Mouse (Mus musculus) spleen, adult 18-20 months (tissue): Measurements from ENCODE around the gene Sh3rf3.
A peak's percentile ranks its signal among the peaks of the same experiment; 100 is the strongest.
"Not testable (repeated sequence)": the region's sequence is repeated elsewhere in the genome, so short reads cannot be mapped to it uniquely, and the experiment has no call there.

Experiments used
- DNase-seq, 2 experiments: peaks; one replicate each; pipeline ENCODE4 v3.0.0; 2022; ENCODE audit warnings: mixed read lengths in 2 of 2

Gene Sh3rf3

GRCm38 (mm10) chr10:58991611-58992010 is 178.5 kb downstream of the Sh3rf3 start:
- no peak for DNase-seq

GRCm38 (mm10) chr10:58994726-58995125 is 181.6 kb downstream of the Sh3rf3 start:
- DNase-seq: no peak

DNA sequence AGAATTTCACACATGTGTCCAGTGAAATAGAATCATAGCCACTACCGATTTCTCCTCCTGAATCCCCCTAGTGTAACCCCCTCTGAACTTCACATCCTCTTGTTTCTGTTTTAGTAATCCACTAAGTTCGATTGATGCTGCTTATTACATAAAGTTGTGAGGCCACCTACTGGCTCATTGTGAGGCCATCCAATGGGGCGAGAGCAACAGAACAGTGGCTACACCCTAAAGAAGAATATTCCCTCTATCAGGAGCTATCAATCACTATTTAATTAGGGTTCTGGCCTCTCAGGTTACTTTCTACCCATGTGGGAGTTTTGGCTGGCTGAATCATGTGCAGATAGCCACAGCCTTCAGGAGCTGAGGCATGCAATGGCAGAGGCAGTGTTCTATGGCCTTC is 182.0 kb downstream of the Sh3rf3 start:
- DNase-seq: no peak

- no peak for DNase-seq
Measured at GRCm38 (mm10) chr10:59002361-59002760, 189.2 kb downstream of the Sh3rf3 start.

- DNase-seq: no peak
Measured at GRCm38 (mm10) chr10:59011415-59011814, 198.3 kb downstream of the Sh3rf3 start.

DNA sequence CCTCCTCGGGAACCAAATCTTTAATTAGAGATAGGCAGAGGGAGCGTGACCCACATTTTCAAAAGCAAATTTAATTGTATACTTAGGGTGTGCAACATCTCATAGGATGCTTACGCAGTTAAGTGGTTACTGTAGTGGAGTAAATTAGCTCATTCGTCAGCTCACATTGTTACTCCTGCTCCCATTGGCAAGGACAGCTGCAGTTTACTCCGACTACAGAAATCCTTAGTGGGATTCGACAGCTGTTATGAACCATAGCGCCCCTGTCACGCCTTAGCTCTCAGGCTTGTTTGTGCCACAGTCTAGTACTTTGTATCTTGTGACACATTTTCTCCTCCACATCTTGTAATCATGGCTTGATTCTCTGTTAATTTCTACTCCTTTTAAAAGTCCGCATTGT is 200.5 kb downstream of the Sh3rf3 start:
- DNase-seq: no peak

GRCm38 (mm10) chr10:59019302-59019973 is 206.3 kb downstream of the Sh3rf3 start:
- no peak for DNase-seq

DNA sequence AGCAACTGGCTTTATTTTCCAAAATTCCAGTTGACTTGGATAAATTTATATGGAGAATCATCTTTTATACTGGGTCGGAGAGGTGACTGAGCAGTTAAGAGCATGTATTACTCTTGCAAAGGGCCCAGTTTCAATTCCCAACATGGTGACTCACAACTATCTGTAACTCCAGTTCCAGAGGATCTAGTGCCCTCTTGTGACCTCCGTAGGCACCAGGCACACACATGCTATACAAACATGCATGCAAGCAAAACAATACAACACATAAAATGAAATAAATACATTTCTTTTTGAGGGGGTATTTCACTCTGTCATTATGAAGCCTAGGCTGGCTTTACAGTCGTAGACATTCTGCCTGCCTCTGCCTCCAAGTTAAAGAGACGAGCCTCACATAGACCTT is 237.3 kb downstream of the Sh3rf3 start:
- DNase-seq: no peak

- no peak for DNase-seq
Measured at GRCm38 (mm10) chr10:59056294-59056693, 243.1 kb downstream of the Sh3rf3 start.

- no peak for DNase-seq
Measured at GRCm38 (mm10) chr10:59066804-59067203, 253.6 kb downstream of the Sh3rf3 start.

- no peak for DNase-seq
Measured at GRCm38 (mm10) chr10:59072827-59073226, 259.7 kb downstream of the Sh3rf3 start.

- no peak for DNase-seq
Measured at GRCm38 (mm10) chr10:59076681-59077080, 263.5 kb downstream of the Sh3rf3 start.

GRCm38 (mm10) chr10:59077909-59078308 is 264.8 kb downstream of the Sh3rf3 start:
- DNase-seq: no peak

DNA sequence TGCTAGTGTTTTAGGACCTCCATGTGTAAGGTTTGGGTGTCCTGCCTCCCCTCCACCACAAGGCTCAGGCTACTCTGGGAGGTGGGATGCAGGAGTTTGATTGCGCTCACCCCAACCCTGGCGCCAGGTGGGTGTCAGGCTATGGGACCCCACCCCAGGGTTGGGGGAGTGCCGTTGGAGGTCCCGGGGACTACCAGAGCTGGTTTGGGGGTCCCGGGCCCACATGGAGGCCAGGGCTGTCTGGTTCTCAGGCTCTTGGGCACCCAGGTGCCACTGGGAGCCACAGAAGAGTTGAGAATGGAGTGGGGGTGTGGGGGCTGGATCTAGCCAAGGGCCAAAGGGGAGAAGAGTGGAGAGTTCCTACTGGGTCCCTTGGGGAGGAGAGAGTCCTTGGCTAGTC is 272.4 kb downstream of the Sh3rf3 start:
- no peak for DNase-seq

DNA sequence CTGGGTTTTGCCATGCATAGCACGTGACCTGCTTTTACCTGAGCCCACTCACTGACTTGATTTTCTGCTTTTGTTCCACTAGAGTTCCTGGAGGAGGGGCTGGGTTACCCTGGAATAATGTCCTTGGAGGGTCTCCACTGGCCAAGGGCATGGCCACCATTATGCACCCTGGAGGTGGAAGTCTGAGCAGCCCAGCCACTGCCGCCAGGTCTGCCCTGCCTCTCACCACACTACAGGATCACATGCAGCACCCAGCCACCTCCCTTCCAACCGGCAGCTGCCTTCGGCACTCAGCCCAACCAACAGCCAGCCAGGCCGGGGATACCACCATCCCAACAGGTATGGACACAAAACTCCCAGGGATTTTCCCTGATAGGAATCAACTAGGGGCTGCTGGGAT is 273.4 kb downstream of the Sh3rf3 start:
- DNase-seq: no peak

GRCm38 (mm10) chr10:59089861-59090621 is 276.9 kb downstream of the Sh3rf3 start:
- no peak for DNase-seq

GRCm38 (mm10) chr10:59090622-59090971 is 277.4 kb downstream of the Sh3rf3 start:
- no peak for DNase-seq

- no peak for DNase-seq
Measured at GRCm38 (mm10) chr10:59091556-59091955, 278.4 kb downstream of the Sh3rf3 start.

- DNase-seq: no peak
Measured at GRCm38 (mm10) chr10:59091988-59092387, 278.8 kb downstream of the Sh3rf3 start.

DNA sequence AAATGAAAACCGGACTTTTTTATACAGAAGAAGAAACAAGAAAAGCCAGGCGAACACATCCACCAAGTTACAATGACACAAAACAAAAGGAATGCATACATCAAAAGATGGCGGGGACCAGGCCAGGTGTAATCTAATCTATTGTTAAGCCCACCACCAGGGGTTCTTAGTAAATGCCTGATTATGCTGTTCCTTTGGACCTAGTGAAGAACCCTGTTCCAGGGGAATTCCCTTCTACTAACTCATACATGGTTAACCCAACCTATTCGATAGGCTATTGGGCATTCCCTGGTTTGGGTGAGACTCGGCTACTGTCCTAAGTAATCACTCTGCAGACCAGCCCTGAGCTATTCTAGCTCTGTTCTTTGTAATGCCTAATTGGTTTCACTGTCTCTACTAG is 289.9 kb downstream of the Sh3rf3 start:
- DNase-seq: not testable (repeated sequence)

DNA sequence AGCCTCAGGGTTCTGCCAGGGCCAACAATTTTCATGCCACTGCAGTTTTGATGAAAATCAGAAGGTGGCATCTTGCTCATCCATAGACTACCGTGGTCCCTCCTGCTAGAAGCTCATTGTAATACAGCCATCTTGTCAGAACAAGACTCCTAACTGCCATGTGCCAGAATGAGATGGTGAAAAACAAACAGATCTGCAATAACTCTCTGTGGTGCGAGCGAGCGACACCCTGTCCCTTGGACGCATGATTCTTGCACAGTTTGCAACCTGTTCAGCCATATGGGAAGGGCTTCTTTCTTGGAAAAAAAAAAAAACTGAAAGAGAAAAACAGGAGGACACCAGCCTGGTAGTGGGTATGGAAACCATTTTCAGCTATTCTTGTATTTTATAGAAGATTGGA is 291.5 kb downstream of the Sh3rf3 start:
- no peak for DNase-seq

GRCm38 (mm10) chr10:59105885-59106284 is 292.7 kb downstream of the Sh3rf3 start:
- DNase-seq: no peak

- DNase-seq: no peak
Measured at GRCm38 (mm10) chr10:59106644-59107043, 293.5 kb downstream of the Sh3rf3 start.

GRCm38 (mm10) chr10:59109015-59109414 is 295.9 kb downstream of the Sh3rf3 start:
- DNase-seq: peak in 1 of 2 experiments; percentile 62

DNA sequence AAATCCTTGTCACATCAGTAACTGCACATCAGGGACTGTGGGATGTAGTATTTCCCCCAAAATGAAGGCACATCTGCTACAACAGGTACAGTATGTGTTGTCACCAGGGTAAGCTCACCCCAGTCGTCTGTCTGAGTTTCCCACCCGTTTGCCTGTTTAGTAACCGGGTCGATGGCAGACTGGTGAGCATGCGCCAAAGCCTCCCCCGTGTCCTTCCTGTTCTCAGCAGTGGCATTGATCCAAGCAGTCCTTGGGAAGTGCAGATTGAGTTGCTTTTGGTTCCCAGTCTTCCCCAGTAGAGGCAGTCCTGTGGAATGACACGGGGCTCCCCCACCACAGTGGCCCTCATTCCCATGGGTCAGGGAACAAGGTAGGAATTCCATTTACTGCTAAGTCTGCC is 297.2 kb downstream of the Sh3rf3 start:
- DNase-seq: no peak
